Mouse (Mus musculus): ENCODE data around the gene Rragd. TPM values are rescaled to one million over a fixed set of nuclear protein-coding genes. Genes with fewer than 3 reads are reported as not detected.

Rragd gene
- total RNA-seq, 2 experiments from 2014 or later: 54.9 to 55.0 TPM

GRCm38 (mm10) chr4:33032045-33032444 lies 49.2 kb downstream of the Rragd start:
- DNase-seq (ENCODE audit: low spot score in 2 of 2): no peak

- no peak for DNase-seq (ENCODE audit: low spot score in 2 of 2)
These were observed 50.7 kb downstream of the Rragd start for GRCm38 (mm10) chr4:33033515-33033914.

GRCm38 (mm10) chr4:33039826-33040225 lies 57.0 kb downstream of the Rragd start:
- no peak for DNase-seq (ENCODE audit: low spot score in 2 of 2)

- no peak for DNase-seq (ENCODE audit: low spot score in 2 of 2)
These were observed 66.8 kb downstream of the Rragd start for GRCm38 (mm10) chr4:33049601-33050000.

- no peak for DNase-seq (ENCODE audit: low spot score in 2 of 2)
These were observed 69.2 kb downstream of the Rragd start for GRCm38 (mm10) chr4:33052055-33052454.

GRCm38 (mm10) chr4:33052650-33053049 lies 69.8 kb downstream of the Rragd start:
- peak in 1 of 2 experiments; percentile 28 for DNase-seq (ENCODE audit: low spot score in 2 of 2)

- DNase-seq (ENCODE audit: low spot score in 2 of 2): no peak
These were observed 71.6 kb downstream of the Rragd start for GRCm38 (mm10) chr4:33054426-33054825.

- DNase-seq (ENCODE audit: low spot score in 2 of 2): no peak
These were observed 73.5 kb downstream of the Rragd start for GRCm38 (mm10) chr4:33056317-33056716.

- DNase-seq (ENCODE audit: low spot score in 2 of 2): peak in 1 of 2 experiments; percentile 19
These were observed 75.3 kb downstream of the Rragd start for GRCm38 (mm10) chr4:33057890-33058687.

GRCm38 (mm10) chr4:33061158-33061557 lies 78.3 kb downstream of the Rragd start:
- no peak for DNase-seq (ENCODE audit: low spot score in 2 of 2)

- no peak for DNase-seq (ENCODE audit: low spot score in 2 of 2)
These were observed 80.1 kb downstream of the Rragd start, which contains the start of gene Gabrr2 for GRCm38 (mm10) chr4:33062981-33063380. Gabrr2 (plus strand) TSS chr4:33062999.

- no peak for DNase-seq (ENCODE audit: low spot score in 2 of 2)
These were observed 82.1 kb downstream of the Rragd start for GRCm38 (mm10) chr4:33064986-33065385.

- no peak for DNase-seq (ENCODE audit: low spot score in 2 of 2)
These were observed 83.6 kb downstream of the Rragd start for GRCm38 (mm10) chr4:33066223-33066960.

- no peak for DNase-seq (ENCODE audit: low spot score in 2 of 2)
These were observed 84.5 kb downstream of the Rragd start for GRCm38 (mm10) chr4:33067331-33067730.

GRCm38 (mm10) chr4:33067826-33068225 lies 85.0 kb downstream of the Rragd start:
- no peak for DNase-seq (ENCODE audit: low spot score in 2 of 2)

GRCm38 (mm10) chr4:33068894-33069293 lies 86.1 kb downstream of the Rragd start:
- DNase-seq (ENCODE audit: low spot score in 2 of 2): peak; percentile 32 to 37

GRCm38 (mm10) chr4:33070326-33070725 lies 87.5 kb downstream of the Rragd start:
- no peak for DNase-seq (ENCODE audit: low spot score in 2 of 2)

- no peak for DNase-seq (ENCODE audit: low spot score in 2 of 2)
These were observed 88.5 kb downstream of the Rragd start for GRCm38 (mm10) chr4:33071337-33071736.
